Mouse (Mus musculus) ES-E14 (cell line): ENCODE measurements around the gene Dok1. TPM values are rescaled to one million over a fixed set of nuclear protein-coding genes. Genes with fewer than 3 reads are reported as not detected.

Source experiments
- DNase-seq: peaks from one replicate; pipeline ENCODE4 v3.0.0-alpha.2; 2013; ENCODE audit warnings: low read depth, low spot score
- H3K27ac ChIP-seq: 2 replicates; pipeline ENCODE4 v1.5.1; 2012; ENCODE audit warnings: low read depth, mild to moderate bottlenecking, low read length, moderate library complexity, mixed read lengths; ENCODE audit not compliant: poor library complexity, insufficient read depth, severe bottlenecking
- H3K36me3 ChIP-seq: 2 replicates; pipeline ENCODE4 v1.6.1; 2012; ENCODE audit warnings: mild to moderate bottlenecking, low read length, moderate library complexity, mixed read lengths; ENCODE audit not compliant: control insufficient read depth, poor library complexity, insufficient read depth, severe bottlenecking
- H3K4me1 ChIP-seq, 2 experiments: fragments of 150-350 bp in 1 of 2; sonication (generic) in 1 of 2; 2 replicates each; pipeline ENCODE4 v1.6.1; 2012; ENCODE audit warnings: low read length in 2 of 2, mild to moderate bottlenecking in 1 of 2, mixed read lengths in 1 of 2; ENCODE audit not compliant: control insufficient read depth in 2 of 2, insufficient read depth in 2 of 2, poor library complexity in 1 of 2
- H3K4me3 ChIP-seq, 2 experiments: fragments of 150-350 bp in 1 of 2; sonication (generic) in 1 of 2; 2 replicates each; pipeline ENCODE4 v1.5.1; 2012; ENCODE audit warnings: low read length in 2 of 2, low read depth in 1 of 2, mild to moderate bottlenecking in 1 of 2, mixed read lengths in 1 of 2; ENCODE audit not compliant: insufficient read depth in 1 of 2, poor library complexity in 1 of 2, severe bottlenecking in 1 of 2
- H3K9ac ChIP-seq: 2 replicates; pipeline ENCODE4 v1.6.1; 2012; ENCODE audit warnings: low read depth, mild to moderate bottlenecking, low read length, mixed read lengths; ENCODE audit not compliant: poor library complexity, insufficient read depth, severe bottlenecking
- H3K9me3 ChIP-seq: fragments of 150-350 bp; sonication (generic); 2 replicates; pipeline ENCODE4 v1.6.1; 2012; ENCODE audit warnings: low read depth, mild to moderate bottlenecking, low read length; ENCODE audit not compliant: control insufficient read depth, insufficient read depth
- CHD2 ChIP-seq: IDR thresholded peaks from 2 replicates; pipeline ENCODE4 v1.6.1; 2014; ENCODE audit warnings: mild to moderate bottlenecking, low read depth, low read length, inconsistent platforms
- HCFC1 ChIP-seq: IDR thresholded peaks from 2 replicates; pipeline ENCODE4 v1.6.1; 2012; ENCODE audit warnings: low read length, inconsistent platforms, borderline replicate concordance; ENCODE audit not compliant: insufficient read depth
- MAFK ChIP-seq: IDR thresholded peaks from 2 replicates; pipeline ENCODE4 v1.6.1; 2014; ENCODE audit warnings: mild to moderate bottlenecking, low read depth, low read length, inconsistent platforms; ENCODE audit not compliant: insufficient read depth
- ZC3H11A ChIP-seq: IDR thresholded peaks from 2 replicates; pipeline ENCODE4 v1.6.1; 2012; ENCODE audit warnings: low read depth, mild to moderate bottlenecking, inconsistent platforms, low read length, borderline replicate concordance
- ZNF384 ChIP-seq: IDR thresholded peaks from 2 replicates; pipeline ENCODE4 v1.6.1; 2012; ENCODE audit warnings: low read depth, low read length, inconsistent platforms
- in situ Hi-C, 2 experiments: fragments of 600-800 bp; cut with MboI; formaldehyde crosslinking; loops; one replicate each; pipeline ENCODE4 v1.15.1; 2025; ENCODE audit warnings: low sequenced_read_pairs in 2 of 2, inconsistent platforms in 1 of 2; ENCODE audit not compliant: unreplicated experiment in 2 of 2
- total RNA-seq: library from RNA; depleted of rRNA; stranded (reverse); fragments of 300-350 nt; gene quantifications from 2 replicates; pipeline ENCODE4 v1.2.3, GENCODE M21; 2012; rRNA removed

The Dok1 gene
- total RNA-seq, result 8.5 and 14.9 TPM in 2 replicates

DNA sequence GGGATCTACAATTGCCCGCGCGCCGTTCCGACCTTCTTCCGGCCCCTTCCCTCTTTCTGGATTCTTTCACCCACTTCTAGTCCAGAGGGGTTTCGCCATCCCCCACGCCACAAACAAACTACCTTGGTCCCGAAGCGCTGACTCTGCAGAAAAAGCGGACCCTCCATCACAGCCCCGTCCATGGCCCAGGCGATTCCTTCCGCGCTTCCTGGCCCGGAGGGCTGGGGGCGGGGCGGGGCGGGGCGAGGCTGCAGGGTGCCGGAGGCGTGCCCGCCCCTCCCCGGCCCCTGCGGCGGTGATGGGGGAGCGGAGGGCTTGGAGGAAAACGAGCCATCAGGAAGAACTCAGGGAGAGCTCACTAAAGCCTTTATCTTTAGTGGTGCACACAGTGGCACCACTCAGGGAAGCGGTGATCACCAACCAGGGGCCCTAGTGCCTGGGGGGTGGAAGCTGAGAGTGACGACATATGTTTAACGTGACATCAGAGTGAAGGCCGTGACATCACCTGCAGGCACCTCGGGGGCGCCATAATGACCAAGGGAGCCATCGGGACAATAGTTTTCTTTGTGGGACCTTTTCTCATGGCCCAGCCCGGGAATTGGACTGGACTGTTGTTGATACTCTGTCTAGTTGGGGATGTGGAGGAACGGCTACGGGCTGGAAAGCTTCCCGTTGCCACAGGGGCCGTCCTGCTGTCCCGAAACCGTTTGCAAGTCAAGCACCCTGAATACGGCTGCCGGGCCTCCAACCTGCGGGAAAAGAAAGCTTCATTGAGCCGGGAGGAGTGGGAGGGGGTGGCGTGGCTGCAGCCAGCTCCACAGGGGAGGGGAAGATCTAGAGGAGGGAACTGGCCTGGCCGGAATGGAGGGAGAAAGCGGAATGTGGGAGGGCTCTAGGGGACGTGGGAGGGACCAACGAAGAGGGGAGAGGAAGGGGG, at the start of gene Dok1, which contains the start of gene Loxl3:
Dok1 (minus strand) TSS at position 223 of the 937 bp plus-strand sequence.
Loxl3 (plus strand) TSS at position 925 of the 937 bp plus-strand sequence.
- in situ Hi-C loops, result no loop called here
- TF ChIP-seq CHD2 (no peak), ZC3H11A (no peak), MAFK (peak; percentile 96), HCFC1 (no peak), ZNF384 (no peak)
- Histone ChIP-seq H3K36me3 (no peaks in the 10 kb centered on the region), H3K4me1 (peaks cover 0 to 14% of the 10 kb centered on the region in 2 experiments; a peak in 2 of 4 replicates), H3K27ac (no peak within 1 kb of the TSS), H3K4me3 (peak within 1 kb of the TSS; percentile 69 to 83), H3K9me3 (no peaks in the 10 kb centered on the region), H3K9ac (peak within 1 kb of the TSS; percentile 58)
- peak; percentile 73 for DNase-seq

DNA sequence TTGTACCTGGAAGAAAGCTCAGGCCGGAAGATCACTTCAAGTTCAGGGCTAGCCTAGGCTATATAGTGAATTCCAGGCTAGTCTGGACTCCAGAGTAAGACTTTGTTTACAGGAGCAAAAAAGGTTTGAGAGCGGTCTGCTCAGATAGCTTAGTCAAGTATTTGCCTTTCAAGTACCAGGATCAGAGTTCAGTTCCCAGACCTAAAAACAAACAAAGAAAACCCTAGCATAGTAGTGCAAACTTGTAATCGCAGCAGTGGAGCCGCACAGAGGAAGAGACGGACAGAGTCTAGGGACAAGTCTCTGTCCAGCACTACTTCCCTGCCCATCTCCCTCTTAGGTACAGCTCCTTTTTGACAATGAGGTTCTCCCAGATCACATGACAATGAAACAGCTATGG, 46.9 kb upstream of the Dok1 start:
- no peak overlapping the region for H3K9ac ChIP-seq

DNA sequence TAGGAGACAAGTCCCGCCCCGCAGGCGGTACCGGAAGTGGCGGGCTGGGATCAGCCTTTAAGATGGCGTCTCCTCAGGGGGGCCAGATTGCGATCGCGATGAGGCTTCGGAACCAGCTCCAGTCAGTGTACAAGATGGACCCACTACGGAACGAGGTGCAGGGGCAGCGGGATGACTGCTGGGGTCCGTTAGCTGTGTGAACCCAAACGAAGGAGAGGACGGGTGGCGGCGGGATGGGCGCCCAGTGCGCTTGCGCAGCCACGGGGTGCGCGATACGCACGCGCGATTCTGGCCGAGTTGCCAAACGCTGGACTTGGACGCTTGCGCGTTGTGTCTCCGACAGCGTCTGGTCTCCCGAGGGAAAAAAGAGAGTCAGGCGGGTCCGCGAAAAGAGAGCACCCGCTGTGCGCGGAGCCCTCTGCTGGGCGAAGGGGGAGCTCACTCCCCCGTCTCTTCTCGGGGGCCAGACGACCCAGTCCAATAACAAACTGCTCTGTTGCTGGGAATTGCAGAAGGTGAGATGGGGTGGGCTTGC, 45.1 kb upstream of the Dok1 start:
- TF ChIP-seq ZC3H11A, result no peak
- TF ChIP-seq MAFK, result no peak
- TF ChIP-seq HCFC1, result no peak
- TF ChIP-seq CHD2, result no peak
- no peak for TF ChIP-seq ZNF384
- peak overlapping the region; percentile 83 to 90 for H3K4me3 ChIP-seq
- H3K9ac ChIP-seq, result peak overlapping the region; percentile 93
- in situ Hi-C loops, result no loop called here
- H3K9me3 ChIP-seq, result no peaks in the 10 kb centered on the region
- peak overlapping the region; percentile 75 for H3K27ac ChIP-seq
- DNase-seq, result peak; percentile 97
- H3K4me1 ChIP-seq, result 0 out of 4 replicates have a peak, but pooled peaks cover 0 to 2% of the 10 kb centered on the region in 2 experiments
- H3K36me3 ChIP-seq, result peaks cover 2% of the 10 kb centered on the region

More for the DNA sequence above, 46.9 kb upstream of the Dok1 start:
- H3K4me1 ChIP-seq, result 0 out of 4 replicates have a peak, but pooled peaks cover 0 to 2% of the 10 kb centered on the region in 2 experiments
- H3K4me3 ChIP-seq, result no peak overlapping the region
- peaks cover 2% of the 10 kb centered on the region for H3K36me3 ChIP-seq
- no peak for DNase-seq
- H3K27ac ChIP-seq, result no peak overlapping the region
- in situ Hi-C loops, result no loop called here
- no peaks in the 10 kb centered on the region for H3K9me3 ChIP-seq
- no peak for TF ChIP-seq HCFC1
- TF ChIP-seq ZC3H11A, result no peak
- TF ChIP-seq MAFK, result no peak
- TF ChIP-seq CHD2, result no peak
- no peak for TF ChIP-seq ZNF384

DNA sequence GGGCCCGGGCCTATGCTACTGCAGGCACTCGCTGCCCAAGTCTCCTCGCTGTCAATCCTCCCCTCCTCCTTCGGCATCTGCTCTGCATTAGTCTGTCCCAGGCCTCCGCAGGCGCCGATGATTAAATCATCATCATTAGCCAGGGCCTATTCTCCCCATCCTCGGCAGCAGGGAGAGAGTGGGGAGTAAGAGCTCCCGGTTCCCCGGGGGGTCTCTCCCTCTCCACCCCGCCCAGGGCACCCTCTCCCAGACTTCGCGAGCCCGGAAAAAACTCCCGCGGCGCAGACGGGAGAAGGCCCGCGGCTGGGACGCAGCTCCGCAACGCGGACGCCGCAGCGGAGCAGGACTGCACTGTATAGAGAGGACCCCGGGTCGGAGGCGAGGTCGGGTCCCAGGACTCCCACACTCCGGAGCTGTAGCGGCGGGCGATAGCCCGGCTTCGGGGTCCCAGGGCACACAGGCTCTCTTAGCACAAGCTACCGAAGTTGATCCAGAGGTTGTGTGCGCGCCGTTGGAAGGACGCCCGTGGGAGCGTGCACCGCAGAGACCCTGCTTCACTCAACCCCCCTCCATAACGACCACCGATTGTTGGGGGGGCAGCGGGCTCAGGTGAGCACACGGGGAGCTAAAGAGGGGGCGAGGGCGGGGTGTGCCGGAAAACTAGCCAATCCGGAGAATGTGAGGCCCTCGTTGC, 44.5 kb upstream of the Dok1 start, which contains the start of gene Pcgf1:
Pcgf1 (plus strand) TSS at position 240 of the 694 bp plus-strand sequence.
- Histone ChIP-seq H3K27ac (peak within 1 kb of the TSS; percentile 75), H3K4me1 (0 out of 4 replicates have a peak, but pooled peaks cover 0 to 2% of the 10 kb centered on the region in 2 experiments), H3K36me3 (peaks cover 2% of the 10 kb centered on the region), H3K9me3 (no peaks in the 10 kb centered on the region), H3K9ac (peak within 1 kb of the TSS; percentile 93), H3K4me3 (peak within 1 kb of the TSS; percentile 83 to 90)
- in situ Hi-C loops, result no loop called here
- no peak for DNase-seq
- TF ChIP-seq MAFK (no peak), ZC3H11A (no peak), HCFC1 (no peak), ZNF384 (no peak), CHD2 (no peak)
